Mouse (Mus musculus): ENCODE results near the gene Rexo2. TPM values are rescaled to one million over a fixed set of nuclear protein-coding genes. Genes with fewer than 3 reads are reported as not detected.

The Rexo2 gene
- total RNA-seq, 2 experiments from 2014 or later, result 97.1 to 103 TPM

Small RNA genes lying within 50 kb of the gene (microRNA-seq; reads per million reads assigned to microRNA genes)
- 0 reads per million in 2 experiments for gene Gm23653

Other genes with a start within 250 kb of the Rexo2 start
- under 1 TPM; 0.60 to 0.96 TPM for gene Nxpe2, start 127.2 kb downstream of the Rexo2 start, total RNA-seq (2021)
- gene Rbm7, start 14.7 kb upstream of the Rexo2 start, total RNA-seq (2021), result 10 to 100 TPM; 37.4 to 39.3 TPM
- 10 to 100 TPM in 1 of 2 experiments, 1 to 10 TPM in 1; 9.8 to 11.5 TPM for gene Gm5617, start 14.8 kb upstream of the Rexo2 start, total RNA-seq (2021)
- gene Nnmt, start 124.5 kb upstream of the Rexo2 start, total RNA-seq (2021), result 1 to 10 TPM; 7.0 to 7.6 TPM